Mouse (Mus musculus) lung, adult 2 months (tissue): ENCODE measurements around the gene 1700034J05Rik.

Experiments
- CTCF ChIP-seq: fragments of 200-500 bp; IDR thresholded peaks from 2 replicates; pipeline ENCODE4 v1.5.1; 2011; ENCODE audit warnings: mild to moderate bottlenecking, low read length, control low read depth; ENCODE audit not compliant: insufficient read depth
- POLR2A ChIP-seq: fragments of 200-500 bp; IDR thresholded peaks from 2 replicates; pipeline ENCODE4 v1.6.1; 2011; ENCODE audit warnings: low read depth, mild to moderate bottlenecking, control low read depth, low read length, borderline replicate concordance; ENCODE audit errors: extremely low read depth

DNA sequence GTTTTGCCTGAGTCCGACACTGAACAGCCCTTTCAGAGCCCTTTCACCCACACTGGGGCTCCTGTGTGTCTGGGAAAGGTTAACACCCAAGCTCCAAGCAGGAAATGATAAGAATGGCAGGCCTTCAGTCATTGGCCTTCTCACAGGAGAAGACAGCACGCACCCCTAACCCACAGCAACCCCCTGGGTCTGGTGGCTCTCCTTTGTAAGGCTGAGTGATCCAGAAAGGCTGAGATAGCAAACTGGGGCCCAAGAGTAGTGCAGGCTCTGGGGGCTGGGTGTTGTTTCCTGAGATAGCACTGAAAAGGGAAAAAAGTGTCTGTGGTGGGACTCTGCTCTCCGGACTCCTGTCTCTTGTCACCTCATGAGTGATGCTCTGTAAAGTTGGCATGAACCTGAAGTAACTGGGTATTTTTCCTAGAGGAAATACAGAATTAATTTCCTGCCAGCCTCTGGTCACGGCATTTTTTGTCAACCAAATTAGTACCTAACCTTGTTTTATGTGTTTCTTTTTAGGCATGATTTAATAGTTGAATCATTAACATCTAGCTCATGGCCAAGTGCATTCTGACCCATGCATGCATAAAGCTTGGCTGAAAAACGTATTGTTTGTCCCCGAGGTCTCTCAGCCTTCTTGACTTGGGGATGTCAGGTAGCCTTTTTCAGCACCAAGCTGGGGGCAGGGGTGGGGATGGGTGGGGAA is 7.7 kb downstream of the 1700034J05Rik start:
- TF ChIP-seq CTCF (no peak), POLR2A (no peak)
